Mouse (Mus musculus) stomach, postnatal 0 days (tissue): ENCODE measurements around the gene Oxa1l. TPM values are rescaled to one million over a fixed set of nuclear protein-coding genes. Genes with fewer than 3 reads are reported as not detected.

ENCODE experiments used
- ATAC-seq: fragments of 200-750 bp; cut with Nextera tagmentation; 2 replicates; pipeline ENCODE4 v1.8.0; 2017; ENCODE audit not compliant: low FRiP score, low TSS enrichment
- DNase-seq: peaks from one replicate; pipeline ENCODE4 v3.0.0-alpha.2; 2016; ENCODE audit warnings: low spot score
- H3K27ac ChIP-seq: fragments of 300-500 bp; sonication (generic); replicated peaks from 2 replicates; pipeline ENCODE4 v1.5.1; 2014; ENCODE audit warnings: mild to moderate bottlenecking, control low read depth
- H3K27me3 ChIP-seq: fragments of 300-500 bp; sonication (generic); 2 replicates; pipeline ENCODE4 v1.6.1; 2014; ENCODE audit warnings: low read length; ENCODE audit not compliant: control insufficient read depth, insufficient read depth
- H3K36me3 ChIP-seq: fragments of 300-500 bp; sonication (generic); 2 replicates; pipeline ENCODE4 v1.6.1; 2014; ENCODE audit warnings: low read length, mixed read lengths; ENCODE audit not compliant: control insufficient read depth, insufficient read depth
- H3K4me1 ChIP-seq: fragments of 300-500 bp; sonication (generic); replicated peaks from 2 replicates; pipeline ENCODE4 v1.6.1; 2014; ENCODE audit warnings: antibody characterized with exemption; ENCODE audit not compliant: control insufficient read depth, insufficient read depth
- H3K4me2 ChIP-seq: fragments of 300-500 bp; sonication (generic); replicated peaks from 2 replicates; pipeline ENCODE4 v1.6.1; 2014; ENCODE audit warnings: low read depth, mild to moderate bottlenecking, control low read depth, moderate library complexity
- H3K4me3 ChIP-seq: fragments of 300-500 bp; sonication (generic); 2 replicates; pipeline ENCODE4 v1.5.1; 2014; ENCODE audit warnings: low read depth, low read length, control low read depth
- H3K9ac ChIP-seq: fragments of 300-500 bp; sonication (generic); 2 replicates; pipeline ENCODE4 v1.6.1; 2014; ENCODE audit warnings: mild to moderate bottlenecking, low read length, control low read depth, mixed read lengths
- H3K9me3 ChIP-seq: fragments of 300-500 bp; sonication (generic); 2 replicates; pipeline ENCODE4 v1.6.1; 2016; ENCODE audit warnings: low read length; ENCODE audit not compliant: control insufficient read depth
- CTCF ChIP-seq: IDR thresholded peaks from 2 replicates; pipeline ENCODE4 v1.5.1; 2016; ENCODE audit warnings: antibody characterized with exemption, low read depth, mild to moderate bottlenecking, moderate library complexity
- EP300 ChIP-seq: optimal IDR thresholded peaks from 2 replicates; pipeline ENCODE3; 2016; ENCODE audit warnings: antibody characterized with exemption
- WGBS: fragments of 180-500 bp; shearing (Covaris S2); extraction: QIAGEN DNeasy Blood & Tissue Kit; methylation state at CpG from one replicate; pipeline ENCODE4 v1.1.7; 2014; 5-methylcytosine and 5-hydroxymethylcytosine counted together
- polyA plus RNA-seq: library from polyadenylated mRNA; unstranded; fragments of >200 nt; fragmentation: Nextera tagmentation; extraction: Ambion mirVana; gene quantifications from 2 replicates; pipeline ENCODE4 v1.2.1, GENCODE M21; 2015

Gene Oxa1l
- polyA plus RNA-seq, 1 experiment from 2014 or later: 30.5 TPM

- DNase-seq: no peak
- TF ChIP-seq EP300 (no peak), CTCF (no peak)
- H3K9ac ChIP-seq: no peak overlapping the region
- no peaks in the 10 kb centered on the region for H3K27me3 ChIP-seq
- H3K27ac ChIP-seq: no peak overlapping the region
- 0 out of 2 replicates have a peak, but pooled peaks have one; percentile 41 for ATAC-seq
- H3K9me3 ChIP-seq: no peaks in the 10 kb centered on the region
- no peaks in the 10 kb centered on the region for H3K36me3 ChIP-seq
- 35% methylated on average over 13 of the region's 13 CpGs for WGBS
- H3K4me1 ChIP-seq: no peaks in the 10 kb centered on the region
- no peak overlapping the region for H3K4me3 ChIP-seq
- H3K4me2 ChIP-seq: no peak overlapping the region
These were observed 18.9 kb downstream of the Oxa1l start for GRCm38 (mm10) chr14:54379571-54379970.

DNA sequence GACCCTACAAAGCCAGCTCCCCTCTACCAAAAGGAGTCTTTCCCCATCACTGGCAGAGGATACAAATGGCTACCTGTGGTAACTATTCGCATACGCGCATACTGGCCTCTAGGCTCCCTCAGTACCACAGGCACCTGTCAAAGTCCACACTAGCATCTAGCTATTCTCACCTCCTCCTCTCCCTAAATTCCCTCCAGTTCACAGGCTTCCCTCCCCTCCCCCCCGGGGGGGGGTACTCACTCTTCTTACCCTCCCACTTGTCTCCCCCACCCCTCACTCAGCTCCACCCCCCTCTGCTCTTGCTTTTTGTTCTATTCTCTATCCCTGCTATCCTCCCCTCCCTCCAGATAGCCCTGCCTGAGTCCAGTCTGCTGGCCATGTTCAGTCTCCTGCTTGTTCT lies 20.0 kb downstream of the Oxa1l start:
- no peak overlapping the region for H3K4me3 ChIP-seq
- TF ChIP-seq CTCF: no peak
- no peak for TF ChIP-seq EP300
- no peak for ATAC-seq
- no peak for DNase-seq
- no peaks in the 10 kb centered on the region for H3K4me1 ChIP-seq
- H3K27me3 ChIP-seq: no peaks in the 10 kb centered on the region
- 76% methylated on average over 4 of the region's 4 CpGs for WGBS
- H3K27ac ChIP-seq: no peak overlapping the region
- no peak overlapping the region for H3K9ac ChIP-seq
- no peaks in the 10 kb centered on the region for H3K36me3 ChIP-seq
- H3K9me3 ChIP-seq: no peaks in the 10 kb centered on the region
- no peak overlapping the region for H3K4me2 ChIP-seq

GRCm38 (mm10) chr14:54381816-54382215 lies 21.2 kb downstream of the Oxa1l start:
- Histone ChIP-seq H3K4me2 (no peak overlapping the region), H3K27me3 (no peaks in the 10 kb centered on the region), H3K9me3 (no peaks in the 10 kb centered on the region), H3K36me3 (no peaks in the 10 kb centered on the region), H3K4me1 (no peaks in the 10 kb centered on the region), H3K27ac (no peak overlapping the region), H3K4me3 (no peak overlapping the region), H3K9ac (no peak overlapping the region)
- TF ChIP-seq CTCF (no peak), EP300 (no peak)
- no peak for ATAC-seq
- WGBS: 50% methylated on average over 10 of the region's 10 CpGs
- DNase-seq: no peak

GRCm38 (mm10) chr14:54382641-54383040 lies 22.0 kb downstream of the Oxa1l start:
- Histone ChIP-seq H3K9me3 (no peaks in the 10 kb centered on the region), H3K4me3 (no peak overlapping the region), H3K4me2 (no peak overlapping the region), H3K9ac (no peak overlapping the region), H3K27me3 (no peaks in the 10 kb centered on the region), H3K27ac (no peak overlapping the region), H3K36me3 (no peaks in the 10 kb centered on the region), H3K4me1 (no peaks in the 10 kb centered on the region)
- no peak for DNase-seq
- ATAC-seq: no peak
- WGBS: 80% methylated on average over 9 of the region's 9 CpGs
- no peak for TF ChIP-seq EP300
- no peak for TF ChIP-seq CTCF

GRCm38 (mm10) chr14:54383355-54383771 lies 22.7 kb downstream of the Oxa1l start:
- Histone ChIP-seq H3K36me3 (no peaks in the 10 kb centered on the region), H3K27me3 (no peaks in the 10 kb centered on the region), H3K4me1 (no peaks in the 10 kb centered on the region), H3K4me2 (no peak overlapping the region), H3K4me3 (no peak overlapping the region), H3K9me3 (no peaks in the 10 kb centered on the region), H3K9ac (no peak overlapping the region), H3K27ac (no peak overlapping the region)
- DNase-seq (peak; percentile 45), ATAC-seq (peak; percentile 64)
- WGBS: 46% methylated on average over 4 of the region's 4 CpGs
- no peak for TF ChIP-seq CTCF
- TF ChIP-seq EP300: no peak

DNA sequence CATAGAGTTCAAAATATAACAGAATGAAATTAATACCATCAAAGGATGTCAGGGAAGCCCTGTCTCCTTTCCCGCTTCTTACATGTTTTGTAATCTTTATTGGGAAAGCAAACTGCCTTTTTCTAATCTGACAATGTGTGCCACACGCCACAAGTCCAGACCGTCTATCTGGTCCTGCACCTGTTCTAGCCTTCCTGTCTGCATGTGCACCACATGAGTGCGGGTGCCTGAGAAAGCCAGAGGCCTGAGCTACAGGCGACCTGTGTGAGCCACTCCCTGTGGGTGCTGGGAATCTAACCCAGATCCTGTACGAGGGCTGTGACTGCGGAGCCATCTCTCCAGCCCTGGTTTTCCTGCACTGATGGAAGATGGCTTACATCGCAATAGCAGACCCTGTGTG lies 23.8 kb downstream of the Oxa1l start:
- no peak for ATAC-seq

More for the DNA sequence above, 23.8 kb downstream of the Oxa1l start:
- no peak overlapping the region for H3K4me2 ChIP-seq
- DNase-seq: no peak
- no peak overlapping the region for H3K27ac ChIP-seq
- H3K9me3 ChIP-seq: no peaks in the 10 kb centered on the region
- WGBS: 88% methylated on average over 8 of the region's 8 CpGs
- no peaks in the 10 kb centered on the region for H3K36me3 ChIP-seq
- no peak overlapping the region for H3K9ac ChIP-seq
- no peak overlapping the region for H3K4me3 ChIP-seq
- no peaks in the 10 kb centered on the region for H3K27me3 ChIP-seq
- TF ChIP-seq EP300 (no peak), CTCF (no peak)
- H3K4me1 ChIP-seq: no peaks in the 10 kb centered on the region
